Mouse (Mus musculus): ENCODE measurements around the gene Pola2.
A peak's percentile ranks its signal among the peaks of the same experiment; 100 is the strongest.

Pola2 gene

GRCm38 (mm10) chr19:5964804-5965203 lies 802 bp upstream of the Pola2 start:
- no peak for DNase-seq

DNA sequence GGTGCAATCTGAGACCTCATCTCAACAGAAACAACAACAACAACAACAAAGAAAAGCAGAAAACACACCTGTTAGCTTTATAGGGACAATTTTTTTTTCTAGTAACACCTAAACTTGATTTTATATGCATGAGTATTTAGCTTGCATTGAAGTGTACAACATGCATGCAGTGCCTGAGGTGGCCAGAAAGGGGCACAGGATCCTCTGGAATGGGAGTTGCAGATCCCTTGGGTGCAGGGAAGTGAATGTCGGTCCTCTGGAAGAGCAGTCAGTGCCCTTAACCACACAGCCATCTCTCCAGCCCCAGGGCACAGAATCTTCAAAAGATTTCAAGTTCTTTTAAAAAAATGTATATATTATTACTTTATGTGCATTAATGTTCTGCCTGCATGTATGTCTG lies 1.4 kb downstream of the Pola2 start:
- DNase-seq = no peak

GRCm38 (mm10) chr19:5957371-5957770 lies 6.6 kb downstream of the Pola2 start:
- no peak for DNase-seq

DNA sequence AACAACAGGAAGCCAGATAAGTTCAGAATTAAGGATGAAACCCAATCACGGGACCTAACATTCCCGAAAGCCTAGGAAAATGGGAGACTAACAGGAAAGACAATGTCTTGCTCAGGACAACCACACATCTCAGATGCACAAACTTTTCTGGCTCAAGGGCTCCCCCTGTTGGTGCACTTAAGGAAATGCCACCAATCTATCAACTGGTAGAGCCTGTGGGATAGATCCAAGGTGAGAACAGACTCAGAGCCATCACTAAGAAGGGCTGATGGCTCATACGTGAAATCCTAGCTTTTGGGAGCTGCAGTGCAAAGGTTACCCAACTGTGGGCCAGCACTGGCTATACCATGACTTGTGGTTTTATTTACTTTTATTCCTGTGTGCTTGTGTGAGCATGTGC lies 7.3 kb downstream of the Pola2 start:
- DNase-seq = peak; percentile 84

GRCm38 (mm10) chr19:5955704-5956670 lies 8.0 kb downstream of the Pola2 start:
- DNase-seq = no peak

DNA sequence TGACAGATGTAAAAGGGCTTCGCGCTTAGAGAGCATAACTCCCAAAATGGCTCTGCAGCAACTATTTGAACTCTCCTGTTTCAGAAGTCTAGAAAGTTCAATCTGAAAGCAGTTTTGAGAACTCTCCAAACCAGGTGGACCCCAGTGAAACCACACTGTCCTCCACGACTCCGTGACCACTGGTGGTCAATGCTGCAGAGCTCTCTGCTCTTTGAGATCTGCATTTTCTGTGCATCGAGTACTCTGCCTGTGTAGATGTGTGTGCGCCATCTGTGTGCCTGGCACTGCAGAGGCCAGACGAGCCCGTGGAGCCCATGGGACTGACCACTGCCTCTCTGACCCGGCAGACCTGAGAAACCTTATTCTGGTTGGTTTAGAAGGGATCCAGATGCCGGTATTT lies 9.1 kb downstream of the Pola2 start:
- DNase-seq = no peak

DNA sequence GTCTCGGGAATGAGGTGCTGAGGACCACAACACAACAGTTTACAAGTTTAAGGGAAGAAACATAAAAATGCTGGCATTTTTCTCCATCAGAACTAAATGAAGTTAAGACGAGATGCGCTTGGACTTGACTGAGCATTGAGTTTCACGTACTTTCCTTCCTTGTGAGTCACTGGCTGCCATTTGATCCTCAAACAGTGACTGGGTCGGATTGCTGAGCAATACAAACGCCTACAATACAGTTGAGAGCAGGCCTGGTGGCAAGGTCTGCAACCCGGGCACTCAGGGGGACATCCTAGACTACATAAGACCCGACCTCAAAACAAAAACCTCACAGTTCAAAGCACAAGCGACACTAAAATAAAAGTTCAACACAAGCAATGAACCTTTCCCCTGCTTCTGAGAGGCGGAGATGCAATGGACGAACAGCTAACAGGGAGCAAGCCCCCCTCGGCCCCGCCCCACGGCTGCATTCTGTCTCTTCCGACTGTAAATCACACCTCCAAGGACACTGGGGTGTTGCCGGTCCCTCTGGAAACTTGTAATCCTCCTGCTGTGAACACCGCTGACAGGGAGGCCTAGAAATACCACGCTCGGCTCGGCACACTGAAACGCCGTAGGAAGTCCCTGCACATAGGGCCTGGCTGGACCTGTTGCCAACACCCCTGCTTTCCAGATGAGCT lies 9.8 kb downstream of the Pola2 start:
- DNase-seq = no peak

DNA sequence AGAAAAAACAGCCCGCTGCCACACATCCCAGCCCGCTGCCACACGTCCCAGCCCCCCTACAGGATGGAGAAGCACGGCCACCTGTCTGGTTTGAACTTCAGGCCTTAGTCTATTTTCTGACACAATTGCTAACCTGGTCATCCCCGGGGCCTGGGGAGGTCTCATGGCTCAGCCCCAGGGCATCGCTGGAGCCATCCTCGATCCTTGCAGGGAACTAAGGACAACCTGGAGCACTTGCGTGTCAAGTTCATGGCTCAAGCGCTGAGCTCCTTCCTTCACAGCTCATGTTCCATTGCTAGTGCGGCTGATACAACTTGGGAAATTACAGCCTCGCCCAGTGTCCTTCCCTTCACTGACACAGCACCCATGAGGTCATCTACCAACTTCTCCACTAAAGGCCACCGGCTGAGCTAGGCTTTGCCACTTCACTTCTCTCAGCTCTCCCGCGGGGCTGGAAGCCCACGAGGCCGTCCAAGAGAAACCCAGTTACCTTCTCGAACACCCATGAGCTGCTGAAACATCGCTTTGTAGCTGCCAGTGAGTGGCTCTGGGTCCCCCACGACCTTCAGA lies 10.7 kb downstream of the Pola2 start:
- DNase-seq = no peak

DNA sequence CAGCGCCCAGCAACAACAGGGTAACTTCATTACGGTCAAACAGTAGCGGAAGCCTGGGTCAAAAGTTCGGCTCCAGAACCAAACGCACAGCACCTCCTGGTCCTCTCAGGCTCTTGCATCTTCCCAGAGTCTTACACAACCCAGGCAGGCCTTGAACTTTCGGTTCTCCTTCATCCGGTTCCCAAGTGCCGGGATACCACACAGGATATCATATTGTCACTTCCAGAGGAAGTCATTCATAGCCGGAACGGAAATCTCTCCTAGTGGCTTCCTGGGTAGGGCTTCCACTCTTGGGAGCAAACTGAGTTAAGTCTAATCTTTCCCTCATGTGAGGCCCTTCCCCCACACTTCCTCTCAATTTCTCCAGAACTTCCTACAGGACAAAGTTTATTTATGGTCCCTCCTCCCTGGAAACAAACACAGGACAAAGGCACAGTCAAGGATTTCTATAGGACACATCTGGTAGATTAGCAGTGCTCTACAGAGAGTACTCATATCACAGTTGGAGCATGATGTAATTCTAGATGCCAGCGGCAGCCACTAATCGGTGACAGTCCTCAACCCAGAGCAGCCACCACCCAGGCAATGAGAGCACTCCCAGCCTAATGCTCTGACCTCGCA lies 11.8 kb downstream of the Pola2 start:
- no peak for DNase-seq

DNA sequence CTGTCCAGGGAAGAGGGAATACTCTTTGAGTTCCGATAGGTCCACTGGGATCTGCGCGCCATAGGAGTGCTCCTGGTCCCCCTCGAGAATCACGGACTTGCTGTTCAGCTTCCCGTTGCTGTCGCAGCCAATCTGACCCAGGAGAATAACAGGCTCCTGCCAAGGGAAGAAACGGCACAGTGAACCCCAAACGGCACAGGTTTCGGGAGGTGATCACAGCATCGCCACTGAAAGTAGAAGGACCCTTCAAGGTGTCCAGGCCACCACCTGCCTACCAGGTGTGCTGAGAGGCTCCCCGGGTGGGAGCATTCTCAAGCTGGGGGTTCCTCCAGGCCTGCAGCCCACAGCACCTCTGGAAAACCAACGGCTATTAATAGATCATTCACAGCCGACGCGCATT lies 12.4 kb downstream of the Pola2 start:
- DNase-seq = no peak

DNA sequence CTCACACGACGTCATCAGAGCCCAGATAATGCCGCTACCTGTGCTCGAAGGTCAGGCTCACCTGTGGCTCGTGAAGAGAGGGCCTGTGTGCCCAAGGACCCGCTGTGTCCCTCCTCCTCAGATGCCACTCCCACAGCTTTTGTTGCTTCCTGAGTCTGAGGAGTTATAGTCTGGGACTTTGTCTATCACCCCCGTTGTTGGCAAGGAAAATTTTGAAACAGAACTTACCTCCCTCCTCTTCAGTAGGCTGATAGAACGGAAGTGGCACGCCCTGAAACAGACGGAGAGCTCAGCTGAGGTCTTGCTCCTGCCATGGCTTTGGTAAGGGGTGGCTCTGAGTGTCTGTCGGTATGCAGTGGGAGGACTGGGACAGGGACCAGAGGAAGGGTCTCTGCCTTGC lies 13.8 kb downstream of the Pola2 start:
- DNase-seq = no peak

DNA sequence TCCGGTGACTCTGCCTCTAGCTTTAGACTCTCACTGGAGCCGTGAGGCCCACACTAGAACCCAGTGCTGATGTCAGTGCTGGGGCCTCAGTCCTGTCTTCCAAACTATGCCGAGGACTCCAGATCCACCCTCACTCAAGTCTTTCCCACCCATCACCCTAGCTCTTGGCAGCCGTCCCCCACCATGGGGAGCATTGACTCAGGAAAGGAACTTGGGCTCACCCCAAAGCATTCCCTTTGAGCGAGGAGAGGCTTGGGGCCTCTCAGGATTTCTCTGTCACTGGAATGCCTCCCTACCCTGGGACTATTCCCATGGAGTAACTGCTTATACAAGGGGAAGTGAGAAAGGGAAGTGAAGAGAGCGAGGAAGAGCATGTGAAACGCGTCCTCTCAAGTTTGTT lies 18.1 kb downstream of the Pola2 start:
- DNase-seq = no peak

DNA sequence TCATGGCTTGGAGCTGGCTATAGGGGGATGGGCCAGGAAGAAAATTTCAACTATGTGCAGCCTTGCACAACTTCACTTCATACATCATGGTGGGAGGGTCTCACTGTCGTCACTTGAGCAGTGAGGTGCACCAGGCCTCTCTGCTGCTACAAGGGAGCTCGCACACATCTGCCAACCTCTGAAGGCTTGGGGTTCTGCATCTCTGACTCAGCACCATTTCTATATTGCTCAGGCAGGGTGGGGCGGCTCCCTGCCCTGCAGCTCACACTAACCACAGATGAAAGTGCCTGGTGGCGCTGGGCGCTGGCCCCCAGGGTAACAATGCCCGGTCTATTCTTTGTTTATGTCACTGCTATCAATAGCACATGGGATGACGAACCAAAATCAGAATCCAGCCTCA lies 19.0 kb downstream of the Pola2 start:
- DNase-seq = no peak

DNA sequence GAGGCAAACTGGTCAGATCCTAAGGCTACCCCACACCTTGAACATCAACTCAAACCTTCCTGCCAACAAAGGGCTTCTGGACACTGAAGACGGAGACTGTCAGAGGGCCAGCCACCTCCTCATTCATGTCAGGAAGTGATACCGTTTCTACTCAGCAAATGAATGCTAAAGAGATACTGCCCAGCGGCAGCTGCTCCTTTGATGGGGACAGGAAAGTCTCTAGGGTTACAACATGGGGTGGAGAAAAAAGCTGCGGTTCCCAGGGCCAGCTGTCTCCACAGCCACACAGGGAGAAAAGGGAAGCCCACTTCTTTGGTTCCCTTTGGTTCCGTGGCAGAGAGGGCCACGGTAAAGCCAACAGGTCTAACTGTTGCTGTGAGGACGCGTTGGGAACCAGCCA lies 19.9 kb downstream of the Pola2 start:
- no peak for DNase-seq

DNA sequence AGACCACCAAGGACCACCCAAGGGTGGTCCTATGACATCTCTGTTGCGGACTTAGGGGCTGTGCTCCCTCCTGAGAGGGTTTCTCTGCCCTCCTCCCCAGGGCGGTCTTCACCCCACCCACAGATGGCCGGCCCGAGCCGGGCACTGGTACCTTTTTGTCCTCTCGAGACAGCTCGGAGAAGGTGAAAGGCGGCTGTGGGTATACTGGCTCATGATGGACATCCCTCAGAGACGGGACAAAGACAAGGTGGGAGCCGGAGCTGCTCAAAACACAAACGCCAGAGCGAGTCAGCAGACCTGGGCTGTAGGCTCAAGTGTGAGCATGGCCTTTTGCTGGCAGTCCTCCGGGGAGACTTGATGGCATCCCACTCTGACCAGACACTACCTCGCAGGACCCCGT lies 20.6 kb downstream of the Pola2 start:
- DNase-seq = no peak

GRCm38 (mm10) chr19:5942581-5942980 lies 21.4 kb downstream of the Pola2 start:
- DNase-seq = no peak

- DNase-seq = no peak
These were observed 23.3 kb downstream of the Pola2 start for GRCm38 (mm10) chr19:5940656-5941055.

DNA sequence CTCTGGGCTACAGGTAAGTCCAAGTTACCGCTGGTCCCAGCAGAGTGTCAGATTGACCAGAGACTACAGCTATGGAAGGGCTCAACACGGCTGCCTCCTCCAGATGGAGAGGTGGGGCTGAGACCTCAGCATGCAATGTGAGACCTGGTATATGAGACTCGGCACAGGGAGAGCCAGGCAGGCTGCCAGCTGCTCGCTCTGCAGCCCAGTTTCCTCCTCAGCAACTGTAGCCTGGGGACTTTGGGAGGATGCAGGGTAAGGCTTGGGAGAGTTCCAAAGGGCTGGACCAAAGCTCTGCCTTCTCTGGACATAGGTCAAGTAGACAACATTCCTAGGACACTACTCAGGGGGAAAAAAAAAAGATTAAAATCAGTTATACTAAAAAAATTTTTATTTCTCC lies 23.8 kb downstream of the Pola2 start:
- no peak for DNase-seq

- no peak for DNase-seq
These were observed 24.3 kb downstream of the Pola2 start for GRCm38 (mm10) chr19:5939715-5940114.

DNA sequence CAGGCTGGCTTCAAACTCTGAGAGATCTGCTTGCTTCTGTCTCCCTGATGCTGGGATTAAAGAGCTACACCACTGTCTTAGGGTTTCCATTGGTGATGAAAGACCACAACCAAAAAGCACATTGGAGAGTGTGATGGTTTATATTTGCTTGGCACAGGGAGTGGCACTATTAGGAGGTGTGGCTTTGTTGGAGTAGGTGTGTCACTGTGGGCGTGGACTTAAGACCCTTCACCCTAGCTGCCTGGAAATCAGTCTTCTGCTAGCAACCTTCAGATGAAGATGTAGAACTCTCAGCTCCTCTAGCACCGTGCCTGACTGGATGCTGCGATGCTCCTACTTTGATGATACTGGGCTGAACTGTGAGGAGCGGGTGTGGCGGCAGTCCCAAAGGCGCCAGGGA lies 25.5 kb downstream of the Pola2 start:
- DNase-seq = no peak

GRCm38 (mm10) chr19:5937836-5938406 lies 26.1 kb downstream of the Pola2 start:
- DNase-seq = no peak

DNA sequence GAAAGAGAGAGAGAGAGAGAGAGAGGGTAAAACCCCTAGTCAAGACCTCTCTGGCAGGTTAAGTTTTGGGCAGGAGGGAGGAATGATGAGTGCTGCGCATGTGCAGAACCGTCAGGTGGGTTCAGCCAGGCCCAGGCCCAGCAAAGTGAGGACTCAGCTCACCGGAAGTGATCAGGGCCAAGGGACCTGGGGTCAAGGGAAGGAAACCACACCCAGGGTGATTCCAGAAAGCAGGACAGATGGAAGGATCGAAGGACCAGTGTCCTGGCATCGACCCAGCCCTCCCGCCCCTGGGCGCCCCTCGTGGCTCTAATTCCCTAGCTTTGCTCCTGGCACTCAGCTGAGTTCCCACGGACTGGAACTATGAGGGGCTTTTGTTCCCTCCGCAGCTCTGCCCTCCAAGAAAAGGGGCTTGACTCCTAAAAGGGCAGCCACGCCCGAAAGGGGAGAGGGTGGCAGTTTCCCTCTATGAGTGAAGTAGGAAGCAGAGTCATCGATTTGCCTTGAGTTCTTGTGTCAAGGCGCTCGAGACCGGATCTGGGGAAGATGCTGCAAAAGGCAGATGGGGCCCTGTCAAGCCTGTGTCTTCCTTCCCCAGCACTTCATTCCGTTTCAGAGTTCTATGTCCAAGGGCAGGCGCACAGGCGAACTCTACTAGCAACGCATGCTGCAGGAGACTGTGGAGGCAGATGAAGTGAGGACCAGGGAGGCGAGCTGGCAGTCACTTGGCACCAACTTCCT lies 26.7 kb downstream of the Pola2 start:
- DNase-seq = no peak

Data from retina, postnatal 1 day (tissue).